Mouse (Mus musculus): ENCODE data around the gene Hsf2.

Gene Hsf2

DNA sequence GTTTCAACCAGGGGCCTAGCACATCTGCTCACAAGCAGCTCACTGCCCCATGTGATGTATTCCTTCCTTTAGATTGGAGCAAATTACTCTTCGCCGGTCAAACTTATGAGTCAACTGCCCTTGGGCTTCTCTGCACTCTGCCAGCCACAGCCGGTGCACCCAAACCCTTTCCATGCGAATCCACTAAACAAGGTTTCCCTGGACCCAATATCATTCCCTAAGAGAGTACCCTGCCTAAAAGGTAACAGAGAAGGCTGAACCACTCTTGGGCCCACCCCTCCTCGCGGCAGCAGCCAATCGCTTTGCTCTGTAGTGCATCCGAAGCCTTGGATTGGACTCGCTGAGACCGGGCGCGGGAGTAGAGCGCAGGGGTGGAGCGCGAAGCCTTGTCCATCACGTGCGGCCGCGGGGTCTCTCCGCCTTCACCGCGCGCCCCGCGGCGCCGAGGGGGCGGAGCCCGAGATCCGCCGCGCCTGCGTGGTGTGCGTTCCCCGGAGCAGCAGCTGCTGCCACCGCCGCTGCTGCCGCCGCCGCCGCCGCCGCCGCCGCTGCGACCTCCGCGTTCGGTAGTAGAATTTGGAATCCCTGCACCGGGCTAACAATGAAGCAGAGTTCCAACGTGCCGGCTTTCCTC lies at the start of gene Hsf2:
Gene Hsf2, plus strand, starts transcription at position 478 of the 634 bp plus-strand sequence.
- DNase-seq = peak; percentile 96 to 98

DNA sequence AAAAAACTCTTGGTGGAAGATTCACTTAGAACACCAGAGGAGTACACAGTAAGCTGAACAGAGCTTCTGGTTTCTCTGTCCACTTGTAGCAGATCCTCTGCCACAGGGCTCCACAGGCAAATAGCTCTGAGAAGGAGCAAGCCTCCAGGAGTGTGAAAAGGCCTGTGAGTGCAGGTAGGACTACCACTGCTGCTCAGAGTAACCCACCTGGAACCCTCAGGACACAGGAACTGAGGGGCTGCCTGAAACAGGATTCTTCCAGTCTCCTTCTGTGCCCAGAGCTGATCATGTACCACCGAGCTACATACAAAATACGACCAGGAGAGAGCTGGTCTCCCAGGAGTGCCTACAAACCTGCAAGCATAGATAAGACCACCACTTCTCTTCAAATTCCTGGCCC lies 48.3 kb upstream of the Hsf2 start:
- DNase-seq = no peak

DNA sequence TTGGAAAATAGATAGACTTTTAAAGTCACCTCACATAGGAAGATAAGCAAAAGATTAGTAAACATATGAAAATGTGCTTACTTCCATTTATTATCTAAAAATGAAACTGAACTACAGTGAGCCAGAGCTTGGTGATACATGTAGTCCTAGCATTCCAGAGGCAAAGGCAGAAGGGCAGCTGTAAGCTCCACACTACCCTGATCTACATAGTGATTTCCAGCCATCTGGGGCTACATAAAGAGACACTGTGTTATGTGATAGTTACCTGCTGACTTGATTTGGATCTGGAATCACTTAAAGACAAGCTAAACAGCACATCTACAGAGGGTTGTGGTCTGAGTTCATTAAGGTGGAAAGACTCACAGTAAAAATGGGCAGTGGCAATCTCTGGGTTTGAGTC lies 45.1 kb upstream of the Hsf2 start:
- DNase-seq = no peak

DNA sequence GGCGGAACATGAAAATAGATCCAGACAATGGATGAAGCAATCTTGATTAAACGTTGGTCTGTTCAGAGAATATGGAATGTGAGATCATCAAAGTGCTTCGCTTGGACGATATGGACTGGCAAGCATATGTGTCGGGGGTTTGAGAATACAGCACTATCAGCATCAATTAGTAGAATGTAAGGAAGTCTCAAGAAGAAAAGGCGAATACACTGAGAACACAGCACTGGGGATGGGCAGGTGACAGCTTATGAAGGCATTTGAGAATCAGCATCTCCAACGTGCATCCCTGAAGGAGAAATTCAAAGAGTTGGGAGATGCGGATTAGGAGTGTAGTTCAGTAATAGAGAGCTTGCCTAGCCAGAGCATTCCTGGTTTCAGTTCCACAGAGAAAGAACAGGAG lies 41.8 kb upstream of the Hsf2 start:
- DNase-seq = no peak

DNA sequence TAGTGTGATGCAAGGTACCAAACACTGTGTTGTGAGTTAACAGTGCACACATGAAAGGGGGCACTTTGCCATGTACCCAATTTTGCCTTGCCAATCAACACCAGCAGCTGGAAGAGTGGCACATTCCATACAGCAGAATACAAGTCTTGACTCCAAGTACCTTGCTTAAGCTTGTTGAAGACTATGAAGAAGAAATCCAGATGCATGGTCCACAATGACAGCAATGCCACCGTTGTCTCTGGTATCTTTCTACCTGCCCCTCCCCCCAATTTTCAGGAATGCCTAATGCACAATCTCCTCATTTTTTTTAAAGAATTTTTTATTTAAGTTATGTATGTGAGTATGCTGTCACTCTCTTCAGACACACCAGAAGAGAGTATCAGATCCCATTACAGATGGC lies 40.5 kb upstream of the Hsf2 start:
- peak in 1 of 2 experiments; percentile 3 for DNase-seq

DNA sequence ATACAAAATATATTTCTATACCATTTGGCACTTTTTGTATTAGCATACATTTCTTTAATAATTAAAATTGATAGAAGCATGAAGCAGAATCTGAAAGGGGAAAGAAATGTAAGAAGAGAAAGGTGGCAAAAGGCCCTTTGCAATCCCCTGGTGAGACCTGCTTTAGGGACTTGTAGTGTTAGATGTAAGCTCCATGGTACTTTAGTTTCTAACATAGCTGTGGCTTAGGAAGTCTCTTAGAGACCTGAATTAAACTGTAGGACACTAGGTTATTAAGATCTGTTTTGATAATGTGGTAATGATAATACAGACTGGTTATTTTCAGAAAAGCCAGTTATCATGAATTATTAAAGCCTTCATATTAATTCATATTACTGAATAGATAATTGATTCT lies 38.5 kb upstream of the Hsf2 start:
- no peak for DNase-seq

DNA sequence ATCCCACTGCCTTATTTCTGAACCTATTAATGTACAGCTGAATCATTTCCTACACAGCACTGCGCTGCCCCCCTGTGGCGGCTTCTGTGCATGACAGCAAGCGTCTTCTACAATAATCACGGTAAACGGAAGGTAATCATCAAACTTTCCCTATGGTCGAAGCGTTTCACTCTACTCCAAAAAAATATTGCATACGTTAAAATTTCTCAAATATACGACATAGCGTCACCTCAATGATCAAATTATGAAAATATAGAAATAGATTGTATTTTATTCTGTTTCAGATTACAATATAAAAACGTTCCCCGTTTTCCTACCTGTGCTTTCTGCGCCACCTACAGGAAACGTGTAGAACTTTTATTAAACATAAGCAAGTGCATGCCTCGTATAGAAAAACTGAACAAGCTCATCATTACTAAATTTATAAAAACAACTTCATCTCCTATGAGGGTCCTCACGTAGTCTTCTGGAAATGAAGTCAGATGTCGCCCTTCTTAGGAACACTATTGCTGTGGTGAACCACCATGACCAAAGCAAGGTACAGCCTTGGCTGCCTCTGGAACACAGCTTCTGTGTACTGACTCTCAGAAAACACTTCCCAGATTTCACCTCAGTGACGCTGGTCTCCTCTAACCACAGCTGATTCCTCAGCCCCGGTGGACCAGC lies 38.0 kb upstream of the Hsf2 start:
- DNase-seq = peak; percentile 88 to 90

DNA sequence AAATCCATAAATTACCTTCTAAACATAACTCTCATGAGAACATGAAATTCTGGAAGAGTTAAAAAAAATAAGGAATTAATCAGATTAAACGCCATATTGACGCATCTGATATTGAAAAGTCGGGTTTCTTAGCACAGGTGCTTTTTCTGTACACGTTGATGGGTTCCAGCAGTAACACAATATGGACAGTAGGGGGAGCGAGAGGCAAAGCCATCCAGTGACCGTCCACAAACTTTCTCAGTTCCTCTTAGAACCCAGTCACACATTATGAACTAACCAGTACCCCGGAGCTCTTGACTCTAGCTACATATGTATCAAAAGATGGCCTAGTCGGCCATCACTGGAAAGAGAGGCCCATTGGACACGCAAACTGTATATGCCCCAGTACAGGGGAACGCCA lies 22.9 kb upstream of the Hsf2 start:
- DNase-seq = peak; percentile 30 to 45

DNA sequence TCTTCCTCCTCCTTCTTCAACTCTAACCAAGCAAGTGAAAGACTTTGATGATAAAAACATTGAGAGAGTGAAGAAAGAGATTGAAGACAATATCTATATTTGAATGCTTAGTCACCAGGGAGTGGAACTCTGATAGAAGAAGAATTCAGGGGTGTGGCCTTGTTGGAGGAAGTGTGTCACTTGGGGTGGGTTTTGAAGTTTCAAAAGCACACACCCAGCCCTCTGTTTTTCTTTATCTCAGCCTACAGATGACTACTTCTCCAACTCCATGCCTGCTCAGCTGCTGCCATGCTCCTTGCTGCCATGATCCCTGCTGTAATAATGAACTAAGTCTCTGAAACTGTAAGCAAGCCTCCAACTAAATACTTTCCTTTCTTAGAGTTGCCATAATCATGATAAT lies 20.4 kb upstream of the Hsf2 start:
- DNase-seq = no peak

DNA sequence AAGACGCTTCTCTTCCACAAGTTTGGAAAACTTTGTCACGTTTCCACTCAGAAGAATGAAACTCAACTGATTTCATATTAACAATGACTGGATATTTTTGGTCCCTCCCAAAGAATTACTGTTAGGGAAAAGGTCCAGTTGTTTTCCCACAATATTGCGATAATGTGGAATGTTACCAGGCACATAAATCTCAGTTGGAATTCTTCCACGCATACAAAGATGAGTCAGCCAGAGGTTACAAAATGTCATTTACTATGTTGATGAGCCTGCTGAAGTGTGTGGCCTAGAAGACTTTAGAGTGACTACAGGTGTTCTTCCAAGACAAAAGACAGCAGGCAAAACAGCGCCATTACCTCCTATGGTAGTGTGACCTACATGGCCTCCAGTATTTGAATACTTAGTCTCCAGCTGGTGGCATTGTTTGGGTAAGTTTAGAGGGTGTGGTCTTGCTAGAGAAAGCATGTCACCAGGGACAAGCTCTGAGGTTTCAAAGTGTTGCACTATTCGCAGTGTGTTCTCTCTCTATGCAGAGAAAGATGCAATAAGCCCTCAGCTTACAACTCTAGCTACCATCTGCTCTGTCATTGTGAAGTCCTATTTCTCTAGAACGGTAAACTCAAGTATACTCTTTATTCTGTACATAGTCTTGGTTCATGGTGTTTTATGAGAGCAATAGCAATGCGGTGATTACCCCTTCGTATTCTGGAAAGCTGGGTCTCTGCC lies 8.9 kb upstream of the Hsf2 start:
- DNase-seq = no peak

DNA sequence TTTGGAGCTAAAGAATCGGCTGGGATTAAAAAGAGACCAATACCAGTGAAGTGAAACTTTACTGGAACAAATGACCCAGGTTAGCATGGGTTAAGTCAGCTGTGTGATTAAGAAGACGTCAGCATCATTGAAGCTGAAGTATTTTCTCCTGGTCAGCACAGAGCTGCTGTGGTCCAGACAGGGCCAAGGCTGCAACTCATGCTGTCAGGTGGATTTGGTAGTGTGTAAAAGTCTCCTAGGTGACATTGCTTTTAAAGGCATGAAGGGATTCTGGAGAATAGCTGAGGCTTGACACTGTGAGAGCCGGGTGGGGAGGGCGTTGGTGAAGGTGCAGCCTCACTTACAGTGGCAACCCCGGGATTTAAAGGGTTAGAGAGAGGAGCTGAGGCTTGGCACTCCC lies 4.5 kb upstream of the Hsf2 start:
- DNase-seq = no peak

DNA sequence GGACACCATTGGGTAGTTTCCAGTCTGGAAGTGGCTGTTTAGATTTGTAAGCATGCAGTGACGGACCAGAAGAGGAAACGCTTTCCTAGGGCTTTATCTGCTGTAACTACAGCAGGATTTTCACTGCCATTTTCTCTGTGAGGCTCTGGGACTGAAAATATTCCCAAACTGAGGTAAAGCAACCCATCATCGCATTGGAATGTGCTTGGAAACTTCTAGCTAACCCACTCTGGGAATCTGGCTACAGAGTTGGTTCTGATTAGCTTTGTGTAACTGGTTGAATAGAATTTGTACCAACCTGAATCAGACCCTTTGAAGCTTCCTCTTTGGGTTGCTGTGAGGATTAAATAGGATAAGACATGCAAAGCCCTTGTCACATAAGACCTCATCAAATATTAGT lies 1.4 kb upstream of the Hsf2 start:
- DNase-seq = no peak

DNA sequence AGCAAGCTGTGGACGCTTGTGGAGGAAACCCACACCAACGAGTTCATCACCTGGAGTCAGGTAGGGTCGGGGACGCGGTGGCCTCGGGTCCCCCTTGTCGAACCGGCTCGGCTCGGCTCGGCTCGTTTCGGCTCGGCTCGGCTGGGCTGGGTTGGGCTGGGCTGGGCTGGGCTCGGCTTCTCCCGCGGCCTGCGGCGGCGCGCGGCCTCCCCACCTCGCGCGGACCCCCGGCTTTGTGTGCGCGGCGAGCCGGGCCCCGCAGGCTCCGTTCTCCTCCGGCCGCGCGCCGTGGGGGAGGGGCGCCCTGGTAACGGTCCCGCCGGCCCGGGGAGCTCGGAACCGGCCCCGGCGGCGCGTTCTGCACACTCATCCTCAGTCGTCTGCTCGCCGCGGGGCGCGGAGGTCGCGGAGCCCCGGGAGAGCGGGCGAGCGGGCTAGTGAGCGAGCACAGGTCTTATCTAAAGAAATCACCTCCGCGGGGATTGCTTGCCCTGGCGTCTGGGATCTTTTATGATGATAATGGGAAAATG lies 422 bp downstream of the Hsf2 start:
- DNase-seq = peak; percentile 87 to 92

DNA sequence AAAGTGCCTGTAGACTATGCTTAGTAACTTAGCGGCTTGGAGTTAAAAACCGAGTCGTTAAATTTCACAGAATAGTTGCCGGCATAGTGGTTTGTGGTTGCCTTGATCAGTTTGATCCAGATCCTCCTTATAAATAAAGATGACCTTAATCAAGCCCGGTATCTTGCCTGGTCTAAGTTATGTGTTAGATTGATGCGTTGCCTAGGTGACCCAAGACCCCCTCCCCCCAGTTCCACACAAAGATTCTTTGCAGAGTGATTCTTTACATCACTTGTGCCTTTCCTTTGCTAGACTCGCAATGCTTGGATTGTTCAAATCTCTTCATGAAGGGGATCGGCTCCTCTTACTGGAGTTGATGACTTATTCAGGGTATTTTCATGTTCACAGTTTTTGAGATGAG lies 1.0 kb downstream of the Hsf2 start:
- peak in 1 of 2 experiments; percentile 9 for DNase-seq

DNA sequence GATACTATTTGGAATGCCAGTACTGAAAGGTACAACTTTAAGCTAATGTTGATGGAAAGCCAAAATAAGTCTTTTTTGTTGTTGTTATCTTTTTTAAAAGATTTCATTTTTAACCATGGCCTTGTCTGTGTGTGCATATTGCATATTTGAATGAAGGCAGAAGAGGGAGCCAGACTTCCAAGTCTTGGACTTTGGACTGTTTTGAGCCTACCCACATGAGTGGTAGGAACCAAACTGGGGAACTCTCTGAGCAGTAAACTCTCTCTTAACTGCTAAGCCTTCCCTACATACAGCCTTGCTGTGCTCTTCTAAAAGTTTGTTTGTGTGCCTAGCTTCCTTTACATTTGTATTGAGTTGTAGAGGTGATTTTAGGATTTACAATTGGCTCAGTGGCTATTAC lies 2.4 kb downstream of the Hsf2 start:
- DNase-seq = no peak

DNA sequence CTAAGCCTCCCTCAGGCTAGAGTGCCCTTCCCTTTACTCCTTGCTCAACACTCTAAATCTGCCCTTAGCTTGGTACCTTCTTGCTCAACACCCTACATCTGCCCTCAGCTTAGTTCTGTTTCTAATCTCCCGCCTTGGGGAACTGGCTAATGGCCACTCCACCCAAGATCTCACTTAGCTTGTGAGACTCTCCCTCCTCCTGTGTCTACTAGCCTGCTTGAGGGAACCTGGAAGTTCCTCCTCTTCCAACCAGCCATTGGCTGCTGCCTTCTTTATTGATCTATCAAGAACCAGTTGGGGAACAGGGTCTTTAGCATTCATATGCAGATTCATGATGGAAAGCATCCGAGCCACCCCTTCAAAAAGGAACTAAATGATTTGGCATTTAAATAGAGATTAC lies 5.9 kb downstream of the Hsf2 start:
- no peak for DNase-seq

DNA sequence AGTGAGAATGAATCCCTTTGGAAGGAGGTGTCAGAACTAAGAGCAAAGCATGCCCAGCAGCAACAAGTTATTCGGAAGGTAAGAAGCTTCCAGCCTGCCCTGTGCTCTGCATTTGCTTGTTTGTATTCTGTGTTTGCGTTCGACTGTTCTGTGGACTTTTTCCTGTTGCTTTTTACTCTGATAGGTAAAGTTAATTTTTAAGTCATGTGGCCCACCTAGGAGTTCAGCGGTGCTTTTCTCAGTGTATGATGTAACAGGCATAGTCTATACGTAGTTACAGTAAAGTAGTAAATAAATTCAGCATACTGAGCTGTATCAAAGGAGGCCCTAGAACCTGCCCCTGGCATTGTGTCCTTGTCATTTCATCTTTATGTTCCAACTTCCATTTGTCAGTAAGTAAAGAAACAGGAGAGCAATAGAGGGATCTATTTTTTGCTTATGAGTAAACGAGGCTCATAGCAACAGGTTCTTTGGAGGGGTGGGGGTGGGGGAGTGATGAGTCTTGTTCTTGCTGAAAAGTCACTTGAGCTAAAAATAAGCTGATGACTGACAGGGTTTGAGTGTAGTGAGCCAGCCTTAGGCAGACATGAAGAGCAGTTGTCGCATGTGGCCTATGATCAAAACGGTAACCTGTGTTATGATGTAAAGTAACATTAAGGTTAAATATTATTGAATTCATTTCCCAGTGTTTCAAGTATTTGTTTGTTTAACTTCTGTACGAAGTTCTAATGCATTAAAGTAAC lies 13.4 kb downstream of the Hsf2 start:
- DNase-seq = no peak

DNA sequence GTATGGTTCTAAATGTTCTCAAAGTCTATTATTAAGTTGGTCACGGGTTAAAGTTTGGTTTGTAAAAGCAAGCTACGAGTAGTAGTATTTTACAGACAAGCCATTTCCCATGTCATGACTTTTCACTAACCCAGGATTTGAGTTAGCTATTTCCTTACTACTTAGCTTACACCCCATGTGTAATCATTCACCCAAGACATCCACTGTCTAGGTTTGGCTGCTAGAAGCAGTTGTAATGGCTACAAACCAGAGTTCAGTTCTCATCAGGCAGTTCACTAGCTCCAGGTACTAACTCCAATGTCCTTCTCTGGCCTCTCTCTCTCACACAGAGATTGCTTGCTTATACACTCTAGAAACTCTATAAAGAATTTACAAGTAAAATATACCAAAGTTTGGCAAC lies 28.4 kb downstream of the Hsf2 start:
- no peak for DNase-seq

DNA sequence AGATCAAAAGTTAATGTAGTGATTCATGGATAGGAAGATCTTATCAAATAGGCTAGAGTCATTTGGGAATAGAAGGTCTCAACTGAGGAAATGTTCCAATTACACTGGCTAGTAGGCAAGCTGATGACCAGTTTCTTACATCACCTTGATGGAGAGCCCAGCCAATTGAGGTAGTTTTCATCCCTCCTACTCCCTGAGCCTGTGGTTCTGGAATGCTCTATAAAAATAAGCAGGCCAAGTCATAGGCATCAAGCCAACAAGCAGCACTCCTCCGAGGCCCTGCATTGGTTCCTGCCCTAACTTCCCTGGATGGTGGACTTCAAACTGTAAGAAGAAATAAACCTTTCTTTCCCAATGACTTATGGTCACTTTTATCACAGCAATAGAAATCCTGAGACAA lies 29.1 kb downstream of the Hsf2 start:
- no peak for DNase-seq

DNA sequence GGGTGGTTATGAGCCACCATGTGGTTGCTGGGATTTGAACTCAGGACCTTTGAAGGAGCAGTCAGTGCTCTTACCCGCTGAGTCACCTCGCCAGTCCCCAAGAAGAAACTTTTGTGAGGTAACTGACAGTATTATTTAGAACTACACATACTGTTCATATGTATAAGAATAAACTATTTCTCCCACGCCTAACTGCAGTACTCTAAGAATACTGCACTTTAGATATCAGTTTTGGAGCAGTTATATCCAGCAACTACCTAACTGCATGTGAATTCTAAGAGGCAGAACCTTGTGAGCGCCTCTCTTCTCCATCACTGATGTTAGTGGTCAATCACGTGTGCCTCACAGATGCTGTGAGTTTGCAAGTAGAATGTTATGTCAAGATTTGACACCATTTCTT lies 40.3 kb downstream of the Hsf2 start:
- no peak for DNase-seq

DNA sequence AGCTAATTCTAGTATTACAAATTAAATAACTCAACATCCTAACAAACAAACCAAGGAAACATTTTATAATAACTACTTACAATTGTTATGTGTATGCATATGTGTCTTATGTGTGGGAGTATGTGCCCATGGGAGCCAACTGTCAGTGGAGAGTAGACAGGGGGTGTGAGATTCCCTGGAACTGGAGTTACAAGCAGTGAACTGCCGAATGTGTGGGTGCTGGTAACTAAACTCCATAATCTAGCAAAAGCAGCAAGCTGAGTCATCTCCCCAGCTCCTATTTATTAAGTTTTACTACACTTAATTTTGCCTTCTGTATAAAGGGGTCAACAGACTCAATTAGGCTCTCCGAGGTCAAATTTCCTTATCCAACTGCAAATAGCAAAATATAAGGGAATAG lies 44.9 kb downstream of the Hsf2 start:
- no peak for DNase-seq

DNA sequence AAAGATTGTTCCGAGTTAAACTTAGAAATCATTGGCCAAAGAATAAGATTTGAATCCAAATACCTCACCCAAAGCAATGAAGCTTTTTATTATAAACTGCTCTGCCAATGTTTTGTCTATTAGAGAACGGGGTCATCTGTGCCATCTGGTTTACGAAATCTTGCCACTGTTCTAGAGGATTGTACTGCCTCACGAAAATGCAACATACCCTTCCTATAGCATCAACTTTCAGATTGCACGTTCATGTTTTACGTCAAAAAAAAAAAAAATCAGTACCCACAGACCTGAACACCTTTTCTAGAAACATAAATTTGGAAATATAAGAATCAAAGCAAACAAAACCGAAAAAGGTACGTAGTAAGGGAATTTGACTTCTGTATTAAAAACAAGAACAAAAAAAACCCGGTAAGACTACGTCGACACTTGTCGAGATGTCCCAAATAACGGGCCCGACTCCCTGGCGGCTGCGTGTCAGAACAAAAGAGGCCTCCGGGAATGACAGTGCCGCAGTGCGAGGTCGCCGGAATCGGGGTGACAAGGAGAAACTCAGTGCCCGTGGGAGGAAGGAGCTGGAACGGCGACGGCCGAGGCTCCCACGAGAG lies 45.5 kb downstream of the Hsf2 start:
- no peak for DNase-seq

Measured in kidney, postnatal 4 days (tissue).